Mouse (Mus musculus): ENCODE measurements around the gene Gm5798. TPM values are rescaled to one million over a fixed set of nuclear protein-coding genes. Genes with fewer than 3 reads are reported as not detected.
"Not testable (repeated sequence)": the region's sequence is repeated elsewhere in the genome, so short reads cannot be mapped to it uniquely, and the experiment has no call there.

Gm5798 gene
- polyA plus RNA-seq (2012; rRNA removed): not detected in 2 replicates

DNA sequence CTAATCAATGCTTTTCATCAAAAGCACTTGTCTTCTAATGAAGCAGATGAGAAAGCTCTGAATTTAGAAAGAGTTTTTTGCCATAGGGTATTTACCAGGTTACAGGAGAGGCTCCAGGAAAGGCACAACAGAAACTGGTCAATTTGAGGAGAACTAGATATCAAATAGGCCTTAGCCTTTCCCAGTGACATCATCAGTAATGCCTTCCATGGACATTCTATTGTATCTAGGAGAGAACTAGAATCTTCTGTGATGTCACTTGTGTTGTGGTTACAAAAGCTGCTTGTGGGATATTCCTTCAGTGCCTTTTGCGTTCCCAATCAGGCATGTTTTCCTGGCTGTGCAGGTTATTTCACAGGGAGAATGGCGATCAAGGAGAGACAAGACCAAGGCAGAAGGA lies at the start of gene Gm5798:
Gm5798 (plus strand) TSS at position 301 of the 400 bp plus-strand sequence.
- H3K4me3 ChIP-seq (replicated peaks; ENCODE audit: insufficient read depth, low read depth, low read length); H3K27ac ChIP-seq (ENCODE audit: insufficient read depth, low read length); H3K27me3 ChIP-seq (ENCODE audit: control insufficient read depth, insufficient read depth, low read length); DNase-seq; H3K4me1 ChIP-seq (ENCODE audit: control insufficient read depth, insufficient read depth, low read length): not testable (repeated sequence)
- WGBS: 55% methylated on average over 2 of the region's 2 CpGs

DNA sequence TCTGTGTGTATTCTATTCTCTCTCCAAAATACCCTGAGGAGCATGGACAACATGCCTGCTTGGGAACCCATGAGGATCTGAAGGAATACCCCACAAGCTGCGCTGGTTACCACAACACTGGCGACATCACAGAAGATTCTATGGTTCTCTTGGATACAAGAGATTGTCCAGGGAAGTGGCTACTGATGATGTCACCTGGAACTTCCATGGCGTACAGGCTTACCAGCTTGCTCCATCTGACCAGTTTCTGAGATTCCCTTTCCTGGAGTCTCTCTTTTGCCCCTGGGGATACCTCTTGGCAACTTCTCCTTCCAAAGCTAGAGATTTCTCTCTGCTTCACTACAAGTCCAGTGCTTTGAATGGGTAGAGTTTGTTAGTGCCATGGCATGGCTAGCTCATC lies 37.9 kb downstream of the Gm5798 start, which contains the start of gene Gm7945:
Gm7945 (minus strand) TSS at position 101 of the 400 bp plus-strand sequence.
- not testable (repeated sequence) for H3K27ac ChIP-seq (ENCODE audit: insufficient read depth, low read length); H3K27me3 ChIP-seq (ENCODE audit: control insufficient read depth, insufficient read depth, low read length); H3K4me1 ChIP-seq (ENCODE audit: control insufficient read depth, insufficient read depth, low read length); DNase-seq; H3K4me3 ChIP-seq (replicated peaks; ENCODE audit: insufficient read depth, low read depth, low read length)
- no CpG with 5 or more reads among the region's 3 CpGs for WGBS

Other genes with a start within 250 kb of the Gm5798 start
- gene Mat1a, start 243.6 kb upstream of the Gm5798 start, polyA plus RNA-seq (2012; rRNA removed): not detected in 2 replicates
- not detected in 2 replicates for gene Sftpa1, start 216.8 kb upstream of the Gm5798 start, polyA plus RNA-seq (2012; rRNA removed)
- gene Mbl1, start 197.2 kb upstream of the Gm5798 start, polyA plus RNA-seq (2012; rRNA removed): not detected in 2 replicates
- gene Sftpd, start 163.5 kb upstream of the Gm5798 start, polyA plus RNA-seq (2012; rRNA removed): not detected in 2 replicates
- gene Gm2832, start 69.8 kb upstream of the Gm5798 start, polyA plus RNA-seq (2012; rRNA removed): not detected in 2 replicates
- gene Gm7945, start 37.8 kb downstream of the Gm5798 start, polyA plus RNA-seq (2012; rRNA removed): 0.19 and 0.20 TPM in 2 replicates
- gene Gm6482, start 59.7 kb downstream of the Gm5798 start, polyA plus RNA-seq (2012; rRNA removed): not detected in 2 replicates
- gene Gm7954, start 104.9 kb downstream of the Gm5798 start, polyA plus RNA-seq (2012; rRNA removed): not detected in 2 replicates
- gene Gm3486, start 140.9 kb downstream of the Gm5798 start, polyA plus RNA-seq (2012; rRNA removed): not detected in 2 replicates
- not detected in 2 replicates for gene Gm7970, start 207.0 kb downstream of the Gm5798 start, polyA plus RNA-seq (2012; rRNA removed)
- not detected in 2 replicates for gene 1700049E17Rik2, start 224.6 kb downstream of the Gm5798 start, polyA plus RNA-seq (2012; rRNA removed)